Mouse (Mus musculus): ENCODE measurements around the gene Pld4.

GRCm38 (mm10) chr12:112802917-112803316 lies 42.5 kb downstream of the Pld4 start:
- no peak for TF ChIP-seq POLR2A (IDR thresholded peaks at IDR 0.05; ENCODE audit: control insufficient read depth, low read depth, low read length)
- TF ChIP-seq CTCF (IDR thresholded peaks at IDR 0.05; ENCODE audit: control insufficient read depth, insufficient read depth, insufficient replicate concordance, low read depth, low read length), result no peak
